Mouse (Mus musculus) heart, embryonic 13.5 days (tissue): Measurements from ENCODE around the gene Atp13a2. TPM values are rescaled to one million over a fixed set of nuclear protein-coding genes. Genes with fewer than 3 reads are reported as not detected.

Source experiments
- ATAC-seq: fragments of 200-750 bp; cut with Nextera tagmentation; 2 replicates; pipeline ENCODE4 v1.8.0; 2017; ENCODE audit warnings: moderate TSS enrichment; ENCODE audit not compliant: insufficient number of reproducible peaks, low FRiP score, low TSS enrichment; ENCODE audit errors: extremely low read depth
- H3K27ac ChIP-seq: fragments of 300-500 bp; sonication (generic); replicated peaks from 2 replicates; pipeline ENCODE4 v1.5.1; 2015; ENCODE audit warnings: moderate library complexity, mild to moderate bottlenecking, inconsistent platforms
- H3K27me3 ChIP-seq: fragments of 300-500 bp; sonication (generic); replicated peaks from 2 replicates; pipeline ENCODE4 v1.6.1; 2015; ENCODE audit warnings: mild to moderate bottlenecking, inconsistent platforms
- H3K36me3 ChIP-seq: fragments of 300-500 bp; sonication (generic); 2 replicates; pipeline ENCODE4 v1.6.1; 2015; ENCODE audit warnings: mild to moderate bottlenecking, inconsistent platforms
- H3K4me1 ChIP-seq: fragments of 300-500 bp; sonication (generic); 2 replicates; pipeline ENCODE4 v1.6.1; 2015; ENCODE audit warnings: inconsistent platforms
- H3K4me2 ChIP-seq: fragments of 300-500 bp; sonication (generic); 2 replicates; pipeline ENCODE4 v1.6.1; 2015; ENCODE audit warnings: inconsistent platforms, mild to moderate bottlenecking, moderate library complexity
- H3K4me3 ChIP-seq: fragments of 300-500 bp; sonication (generic); 2 replicates; pipeline ENCODE4 v1.5.1; 2015; ENCODE audit warnings: moderate library complexity, mild to moderate bottlenecking, inconsistent platforms
- H3K9ac ChIP-seq: fragments of 300-500 bp; sonication (generic); 2 replicates; pipeline ENCODE4 v1.6.1; 2015; ENCODE audit warnings: inconsistent platforms, mild to moderate bottlenecking, moderate library complexity
- H3K9me3 ChIP-seq: fragments of 300-500 bp; sonication (generic); 2 replicates; pipeline ENCODE4 v1.6.1; 2016; ENCODE audit warnings: inconsistent platforms
- WGBS: fragments of 180-500 bp; shearing (Covaris S2); methylation state at CpG from one replicate; pipeline ENCODE4 v1.1.7; 2015; ENCODE audit warnings: mixed read lengths; 5-methylcytosine and 5-hydroxymethylcytosine counted together
- polyA plus RNA-seq: library from polyadenylated mRNA; unstranded; fragments of >200 nt; fragmentation: Nextera tagmentation; extraction: Ambion mirVana; gene quantifications from 2 replicates; pipeline ENCODE4 v1.2.1, GENCODE M21; 2015

Atp13a2 gene
- polyA plus RNA-seq, 1 experiment from 2014 or later: 29.4 TPM

- peak overlapping the region; percentile 38 for H3K27ac ChIP-seq
- H3K4me2 ChIP-seq: peak overlapping the region; percentile 7; the same call in 1 of the 2 replicates
- 0 out of 2 replicates have a peak, but pooled peaks cover 7% of the 10 kb centered on the region for H3K27me3 ChIP-seq
- H3K4me1 ChIP-seq: peaks cover 31% of the 10 kb centered on the region
- H3K4me3 ChIP-seq: no peak overlapping the region
- ATAC-seq: no peak
- peaks cover 31% of the 10 kb centered on the region for H3K36me3 ChIP-seq
- peaks cover 7% of the 10 kb centered on the region; the same call in 1 of the 2 replicates for H3K9me3 ChIP-seq
- WGBS: 6% methylated on average over 9 of the region's 9 CpGs
- peak overlapping the region; percentile 33 for H3K9ac ChIP-seq
Observed at GRCm38 (mm10) chr4:140983442-140983841, 3.2 kb upstream of the Atp13a2 start.

DNA sequence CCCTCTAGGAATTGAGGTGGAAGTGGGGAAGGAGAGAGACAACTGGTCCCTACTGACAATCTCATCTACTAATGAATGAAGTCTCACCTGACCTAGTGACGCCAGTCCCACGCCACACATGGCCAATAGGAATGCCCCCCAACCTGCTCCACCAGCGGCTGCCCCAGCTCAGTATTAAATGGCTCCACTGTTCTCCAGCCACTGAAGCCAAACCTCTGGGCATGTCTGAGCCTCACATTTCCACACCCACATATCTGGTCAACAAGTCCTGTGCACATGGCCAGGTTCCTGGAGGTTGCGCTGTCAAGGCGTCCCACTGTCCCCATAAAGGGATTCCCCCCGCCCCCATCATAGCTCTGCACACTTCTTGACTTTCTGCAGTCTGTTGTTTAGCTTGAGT lies 2.1 kb upstream of the Atp13a2 start:
- Histone ChIP-seq H3K9ac (no peak overlapping the region), H3K27me3 (0 out of 2 replicates have a peak, but pooled peaks cover 7% of the 10 kb centered on the region), H3K4me2 (no peak overlapping the region), H3K27ac (no peak overlapping the region), H3K36me3 (peaks cover 20% of the 10 kb centered on the region), H3K9me3 (peaks cover 7% of the 10 kb centered on the region; the same call in 1 of the 2 replicates), H3K4me1 (peaks cover 40% of the 10 kb centered on the region), H3K4me3 (no peak overlapping the region)
- ATAC-seq: no peak
- 82% methylated on average over 6 of the region's 6 CpGs for WGBS

DNA sequence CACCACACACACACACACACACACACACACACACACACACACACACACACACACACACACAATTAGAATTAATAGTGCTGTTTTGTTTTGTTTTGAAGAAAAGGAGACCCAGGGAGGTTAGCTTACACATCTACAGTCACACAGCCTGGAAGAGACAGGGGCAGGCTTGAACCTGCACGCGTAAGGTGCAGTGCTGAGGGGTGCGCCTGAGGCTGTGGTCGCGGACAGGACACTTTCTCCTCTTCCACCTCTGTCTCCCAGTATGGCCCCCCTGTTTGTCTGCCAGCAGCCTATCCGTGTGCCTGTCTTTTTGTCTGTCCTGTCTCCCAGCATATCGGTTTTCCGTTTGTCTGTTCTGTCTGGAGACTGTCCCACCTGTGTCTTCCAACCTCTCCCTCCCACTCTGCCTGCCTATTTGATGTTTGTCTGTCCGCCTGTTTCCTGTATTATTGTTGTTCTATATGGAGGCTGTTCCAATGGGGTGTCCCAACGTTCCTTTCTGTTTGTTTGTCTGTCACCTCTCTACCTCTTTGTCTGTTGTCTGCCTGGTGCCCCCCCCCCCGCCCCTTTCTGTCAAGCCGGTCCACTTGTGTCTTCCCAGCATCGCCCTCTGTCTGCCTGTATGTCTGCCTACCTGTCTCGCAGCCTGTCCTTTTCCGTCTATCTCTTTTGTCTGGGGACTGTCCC lies 506 bp upstream of the Atp13a2 start:
- Histone ChIP-seq H3K4me2 (peak overlapping the region; percentile 93), H3K9ac (peak overlapping the region; percentile 96), H3K27me3 (0 out of 2 replicates have a peak, but pooled peaks cover 7% of the 10 kb centered on the region), H3K4me3 (peak overlapping the region; percentile 95), H3K4me1 (peaks cover 40% of the 10 kb centered on the region), H3K27ac (no peak overlapping the region), H3K9me3 (peaks cover 7% of the 10 kb centered on the region; the same call in 1 of the 2 replicates), H3K36me3 (peaks cover 4% of the 10 kb centered on the region; the same call in 1 of the 2 replicates)
- ATAC-seq: no peak
- 26% methylated on average over 15 of the region's 15 CpGs for WGBS

DNA sequence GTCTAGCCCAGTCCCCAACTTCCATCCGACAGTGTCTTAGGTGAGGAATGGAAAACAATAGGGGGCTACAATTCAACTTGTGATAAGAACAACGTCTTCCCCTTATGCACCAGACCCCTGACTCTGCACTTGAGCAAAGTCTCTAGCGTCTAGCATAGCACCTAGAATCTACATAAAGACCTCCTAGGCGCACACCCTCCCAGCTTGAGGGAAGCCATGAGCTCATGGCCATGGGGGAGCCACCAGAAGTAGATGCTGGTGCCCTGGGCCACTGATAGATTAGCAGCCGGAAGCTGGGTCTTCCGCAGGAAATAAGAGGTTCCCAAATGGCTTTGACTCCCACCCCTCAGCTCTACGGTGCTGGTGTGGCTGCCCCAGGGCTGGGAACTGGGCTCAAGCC lies 803 bp downstream of the Atp13a2 start:
- WGBS: 20% methylated on average over 7 of the region's 7 CpGs
- Histone ChIP-seq H3K9me3 (no peaks in the 10 kb centered on the region), H3K4me1 (peaks cover 40% of the 10 kb centered on the region), H3K27me3 (0 out of 2 replicates have a peak, but pooled peaks cover 7% of the 10 kb centered on the region), H3K4me3 (peak overlapping the region; percentile 95), H3K27ac (no peak overlapping the region), H3K4me2 (peak overlapping the region; percentile 93), H3K9ac (peak overlapping the region; percentile 96), H3K36me3 (peaks cover 7% of the 10 kb centered on the region)
- no peak for ATAC-seq

DNA sequence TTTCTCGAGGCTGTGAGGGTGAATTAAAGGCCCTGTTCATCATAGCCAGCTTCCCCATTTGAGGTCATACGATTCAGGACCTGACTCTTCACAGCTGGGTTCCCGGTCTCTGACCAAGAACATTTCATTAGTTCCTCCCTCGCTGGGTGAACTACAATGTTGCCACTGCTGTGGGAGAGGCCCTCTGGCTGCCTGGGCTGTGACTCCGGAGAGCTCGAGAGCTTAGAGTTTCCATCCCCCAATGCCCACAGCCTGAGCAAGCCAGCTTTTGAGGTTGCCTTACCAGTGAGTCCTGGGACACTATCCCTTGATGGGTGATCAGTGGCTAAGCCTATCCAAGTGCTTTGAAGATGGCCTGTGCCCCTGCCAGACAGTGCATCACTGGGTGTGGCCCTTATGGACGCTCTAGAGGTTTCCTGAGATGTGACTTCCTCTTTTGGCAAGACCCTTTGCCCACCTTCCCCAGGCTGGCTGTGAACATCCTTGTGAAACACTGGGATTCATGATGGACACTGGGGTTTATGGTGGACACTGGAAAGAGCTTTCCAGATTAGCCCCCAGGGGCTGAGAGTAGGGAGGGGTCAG lies 2.1 kb downstream of the Atp13a2 start:
- ATAC-seq: no peak
- no peak overlapping the region for H3K27ac ChIP-seq
- H3K9ac ChIP-seq: no peak overlapping the region
- peaks cover 19% of the 10 kb centered on the region for H3K36me3 ChIP-seq
- H3K27me3 ChIP-seq: 0 out of 2 replicates have a peak, but pooled peaks cover 7% of the 10 kb centered on the region
- 56% methylated on average over 7 of the region's 7 CpGs for WGBS
- H3K9me3 ChIP-seq: no peaks in the 10 kb centered on the region
- H3K4me3 ChIP-seq: no peak overlapping the region
- peaks cover 30% of the 10 kb centered on the region for H3K4me1 ChIP-seq
- H3K4me2 ChIP-seq: no peak overlapping the region

- peaks cover 26% of the 10 kb centered on the region for H3K36me3 ChIP-seq
- no peak overlapping the region for H3K27ac ChIP-seq
- no peak for ATAC-seq
- H3K4me1 ChIP-seq: peaks cover 29% of the 10 kb centered on the region
- no peak overlapping the region for H3K9ac ChIP-seq
- WGBS: 77% methylated on average over 14 of the region's 14 CpGs
- H3K4me3 ChIP-seq: no peak overlapping the region
- no peak overlapping the region for H3K4me2 ChIP-seq
- H3K27me3 ChIP-seq: 0 out of 2 replicates have a peak, but pooled peaks cover 5% of the 10 kb centered on the region
- H3K9me3 ChIP-seq: no peaks in the 10 kb centered on the region
Observed at GRCm38 (mm10) chr4:140989447-140989846, 2.8 kb downstream of the Atp13a2 start.

DNA sequence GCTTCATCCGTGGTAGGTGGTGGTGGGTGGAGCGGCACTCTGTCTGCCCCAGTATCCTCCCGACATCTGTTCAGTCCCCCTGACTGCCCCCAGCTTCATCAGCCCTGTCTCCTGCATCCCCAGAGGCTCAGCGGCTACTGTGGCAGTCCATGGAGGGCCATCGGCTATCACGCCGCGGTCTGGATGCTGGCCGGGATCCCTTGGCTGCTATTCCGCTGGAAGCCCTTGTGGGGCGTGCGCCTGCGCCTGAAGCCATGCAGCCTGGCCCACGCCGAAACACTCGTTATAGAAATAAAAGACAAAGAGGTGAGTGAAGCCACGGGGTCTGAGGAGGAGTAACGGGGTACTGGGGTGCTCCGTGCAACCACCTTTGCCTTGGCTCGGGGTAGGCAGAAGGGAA lies 5.5 kb downstream of the Atp13a2 start:
- ATAC-seq: no peak
- H3K27ac ChIP-seq: no peak overlapping the region
- no peaks in the 10 kb centered on the region for H3K9me3 ChIP-seq
- 82% methylated on average over 20 of the region's 20 CpGs for WGBS
- H3K4me1 ChIP-seq: peaks cover 21% of the 10 kb centered on the region
- H3K9ac ChIP-seq: no peak overlapping the region
- no peaks in the 10 kb centered on the region for H3K27me3 ChIP-seq
- no peak overlapping the region for H3K4me3 ChIP-seq
- H3K36me3 ChIP-seq: peaks cover 54% of the 10 kb centered on the region
- no peak overlapping the region for H3K4me2 ChIP-seq

DNA sequence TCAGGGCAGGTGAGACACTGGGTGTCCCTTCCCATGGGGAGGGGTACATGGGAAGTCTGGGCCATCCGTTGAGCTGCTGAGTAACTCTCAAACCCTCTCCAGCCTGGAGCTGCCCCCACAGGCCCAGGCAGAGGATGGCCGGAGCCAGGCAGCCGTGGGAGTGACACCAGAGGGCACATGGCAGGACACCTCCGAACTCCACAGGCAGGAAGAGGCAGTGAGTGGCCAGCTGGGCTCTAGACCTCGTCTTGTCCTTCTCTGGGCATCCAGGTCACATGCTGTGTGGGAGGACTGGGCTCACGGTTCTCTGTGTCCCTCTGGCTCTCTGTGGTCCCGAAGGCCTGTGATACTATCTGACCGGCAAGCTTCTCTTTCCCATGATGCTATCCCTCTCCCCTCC lies 7.2 kb downstream of the Atp13a2 start:
- no peak for ATAC-seq
- H3K4me1 ChIP-seq: peaks cover 5% of the 10 kb centered on the region; the same call in 1 of the 2 replicates
- no peak overlapping the region for H3K27ac ChIP-seq
- 67% methylated on average over 8 of the region's 8 CpGs for WGBS
- H3K4me2 ChIP-seq: no peak overlapping the region
- H3K9ac ChIP-seq: no peak overlapping the region
- no peaks in the 10 kb centered on the region for H3K27me3 ChIP-seq
- H3K9me3 ChIP-seq: no peaks in the 10 kb centered on the region
- no peak overlapping the region for H3K4me3 ChIP-seq
- peaks cover 68% of the 10 kb centered on the region for H3K36me3 ChIP-seq

DNA sequence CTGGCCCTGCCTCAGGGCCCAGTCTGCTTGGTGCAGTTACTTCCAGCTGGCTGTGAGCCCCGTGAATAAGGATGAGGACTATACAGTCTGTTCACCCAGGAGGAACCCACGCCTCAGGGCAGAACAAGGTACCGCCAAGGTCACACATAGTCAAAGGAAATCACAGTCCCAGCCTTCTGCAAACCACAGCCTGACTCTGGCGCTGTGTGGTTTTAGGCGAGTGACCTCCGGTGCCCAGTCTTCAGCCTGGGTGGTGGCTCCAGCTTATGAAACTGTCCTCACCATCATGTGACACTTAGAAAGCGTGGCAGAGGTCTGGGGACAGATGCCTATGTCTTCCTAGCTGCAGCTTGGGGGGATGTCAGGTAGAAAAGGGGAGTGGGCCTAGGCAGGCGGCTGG lies 9.1 kb downstream of the Atp13a2 start:
- H3K4me3 ChIP-seq: no peak overlapping the region
- no peaks in the 10 kb centered on the region for H3K4me1 ChIP-seq
- ATAC-seq: no peak
- WGBS: 89% methylated on average over 8 of the region's 8 CpGs
- no peaks in the 10 kb centered on the region for H3K9me3 ChIP-seq
- H3K36me3 ChIP-seq: peaks cover 87% of the 10 kb centered on the region
- no peak overlapping the region for H3K27ac ChIP-seq
- no peak overlapping the region for H3K4me2 ChIP-seq
- H3K9ac ChIP-seq: no peak overlapping the region
- no peaks in the 10 kb centered on the region for H3K27me3 ChIP-seq

DNA sequence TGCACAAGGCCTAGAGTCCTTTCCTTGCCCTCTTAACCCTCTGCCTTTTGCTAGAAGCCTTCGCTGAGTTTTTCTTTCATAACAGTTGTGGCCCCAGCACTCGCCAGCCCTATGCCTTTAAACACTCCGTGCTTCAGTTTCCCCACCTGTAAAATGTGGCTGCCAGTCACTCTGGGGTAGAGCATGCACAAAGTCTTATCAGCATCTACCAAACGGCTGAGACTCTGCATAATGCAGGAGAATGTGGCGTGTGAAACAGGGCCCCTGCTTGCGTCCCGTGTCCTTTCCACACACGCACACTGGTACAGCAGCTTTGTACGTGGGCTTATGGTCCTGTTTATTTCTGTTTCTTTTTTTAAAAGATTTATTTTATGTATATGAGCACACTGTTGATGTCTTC lies 10.1 kb downstream of the Atp13a2 start:
- ATAC-seq: no peak
- WGBS: 87% methylated on average over 9 of the region's 9 CpGs
- no peak overlapping the region for H3K9ac ChIP-seq
- H3K4me3 ChIP-seq: no peak overlapping the region
- H3K36me3 ChIP-seq: peaks cover 97% of the 10 kb centered on the region
- no peaks in the 10 kb centered on the region for H3K27me3 ChIP-seq
- no peaks in the 10 kb centered on the region for H3K9me3 ChIP-seq
- no peaks in the 10 kb centered on the region for H3K4me1 ChIP-seq
- no peak overlapping the region for H3K4me2 ChIP-seq
- H3K27ac ChIP-seq: no peak overlapping the region

DNA sequence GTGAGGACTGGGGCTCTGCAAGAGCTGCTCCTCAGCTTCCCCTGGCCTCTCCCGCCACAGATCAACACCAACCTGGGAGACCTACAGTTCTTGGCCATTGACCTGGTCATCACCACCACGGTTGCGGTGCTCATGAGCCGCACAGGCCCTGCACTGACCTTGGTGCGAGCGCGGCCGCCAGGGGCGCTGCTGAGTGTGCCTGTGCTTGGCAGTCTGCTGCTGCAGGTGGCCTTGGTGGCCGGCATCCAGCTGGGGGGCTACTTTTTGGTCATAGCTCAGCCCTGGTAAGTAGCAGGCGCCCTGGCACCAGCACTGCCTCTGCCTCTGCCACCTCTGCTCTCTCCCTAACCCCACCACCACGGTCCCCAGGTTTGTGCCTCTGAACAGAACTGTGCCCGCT lies 19.3 kb downstream of the Atp13a2 start:
- Histone ChIP-seq H3K9ac (no peak overlapping the region), H3K4me3 (no peak overlapping the region), H3K4me1 (peaks cover 8% of the 10 kb centered on the region), H3K27me3 (no peaks in the 10 kb centered on the region), H3K9me3 (no peaks in the 10 kb centered on the region), H3K36me3 (peaks cover 68% of the 10 kb centered on the region), H3K27ac (no peak overlapping the region), H3K4me2 (no peak overlapping the region)
- 79% methylated on average over 13 of the region's 13 CpGs for WGBS
- no peak for ATAC-seq
